Mouse (Mus musculus) neural tube, embryonic 13.5 days (tissue): Measurements from ENCODE around the gene Rgl1. TPM values are rescaled to one million over a fixed set of nuclear protein-coding genes. Genes with fewer than 3 reads are reported as not detected.

Source experiments
- ATAC-seq: fragments of 200-750 bp; cut with Nextera tagmentation; 2 replicates; pipeline ENCODE4 v1.8.0; 2017; ENCODE audit warnings: low read depth, mild to moderate bottlenecking, moderate TSS enrichment, moderate library complexity
- H3K27ac ChIP-seq: fragments of 300-500 bp; sonication (generic); replicated peaks from 2 replicates; pipeline ENCODE4 v1.5.1; 2015; ENCODE audit warnings: moderate library complexity, mild to moderate bottlenecking, inconsistent platforms
- H3K27me3 ChIP-seq: fragments of 300-500 bp; sonication (generic); 2 replicates; pipeline ENCODE4 v1.6.1; 2015; ENCODE audit warnings: mild to moderate bottlenecking, inconsistent platforms
- H3K36me3 ChIP-seq: fragments of 300-500 bp; sonication (generic); 2 replicates; pipeline ENCODE4 v1.6.1; 2015; ENCODE audit warnings: mild to moderate bottlenecking, inconsistent platforms
- H3K4me1 ChIP-seq: fragments of 300-500 bp; sonication (generic); replicated peaks from 2 replicates; pipeline ENCODE4 v1.6.1; 2015; ENCODE audit warnings: inconsistent platforms
- H3K4me2 ChIP-seq: fragments of 300-500 bp; sonication (generic); 2 replicates; pipeline ENCODE4 v1.6.1; 2015; ENCODE audit warnings: inconsistent platforms, mild to moderate bottlenecking, moderate library complexity
- H3K4me3 ChIP-seq: fragments of 300-500 bp; sonication (generic); 2 replicates; pipeline ENCODE4 v1.5.1; 2015; ENCODE audit warnings: mild to moderate bottlenecking, inconsistent platforms
- H3K9ac ChIP-seq: fragments of 300-500 bp; sonication (generic); 2 replicates; pipeline ENCODE4 v1.6.1; 2015; ENCODE audit warnings: moderate library complexity, mild to moderate bottlenecking, inconsistent platforms
- H3K9me3 ChIP-seq: fragments of 300-500 bp; sonication (generic); 2 replicates; pipeline ENCODE4 v1.6.1; 2016; ENCODE audit warnings: inconsistent platforms
- WGBS: fragments of 180-500 bp; shearing (Covaris S2); methylation state at CpG from one replicate; pipeline ENCODE4 v1.1.7; 2015; 5-methylcytosine and 5-hydroxymethylcytosine counted together
- polyA plus RNA-seq: library from polyadenylated mRNA; unstranded; fragments of >200 nt; fragmentation: Nextera tagmentation; extraction: Ambion mirVana; gene quantifications from 2 replicates; pipeline ENCODE4 v1.2.1, GENCODE M21; 2015

Gene Rgl1
- polyA plus RNA-seq, 1 experiment from 2014 or later: 25.4 TPM

- no peaks in the 10 kb centered on the region for H3K27me3 ChIP-seq
- no peak overlapping the region for H3K4me3 ChIP-seq
- 90% methylated on average over 3 of the region's 3 CpGs for WGBS
- H3K4me1 ChIP-seq: peaks cover 5% of the 10 kb centered on the region
- H3K27ac ChIP-seq: no peak overlapping the region
- no peak for ATAC-seq
- no peak overlapping the region for H3K9ac ChIP-seq
- H3K36me3 ChIP-seq: peaks cover 40% of the 10 kb centered on the region
- H3K4me2 ChIP-seq: no peak overlapping the region
- H3K9me3 ChIP-seq: no peaks in the 10 kb centered on the region
Observed at GRCm38 (mm10) chr1:152522226-152522625, 243.9 kb downstream of the Rgl1 start.

GRCm38 (mm10) chr1:152520798-152521575 is 245.2 kb downstream of the Rgl1 start:
- Histone ChIP-seq H3K27me3 (no peaks in the 10 kb centered on the region), H3K36me3 (peaks cover 40% of the 10 kb centered on the region), H3K9ac (no peak overlapping the region), H3K9me3 (no peaks in the 10 kb centered on the region), H3K4me3 (no peak overlapping the region), H3K4me2 (no peak overlapping the region), H3K4me1 (peaks cover 5% of the 10 kb centered on the region), H3K27ac (no peak overlapping the region)
- no peak for ATAC-seq
- 78% methylated on average over 16 of the region's 16 CpGs for WGBS

GRCm38 (mm10) chr1:152518971-152519370 is 247.2 kb downstream of the Rgl1 start:
- no peak overlapping the region for H3K27ac ChIP-seq
- ATAC-seq: no peak
- WGBS: 94% methylated on average over 8 of the region's 8 CpGs

DNA sequence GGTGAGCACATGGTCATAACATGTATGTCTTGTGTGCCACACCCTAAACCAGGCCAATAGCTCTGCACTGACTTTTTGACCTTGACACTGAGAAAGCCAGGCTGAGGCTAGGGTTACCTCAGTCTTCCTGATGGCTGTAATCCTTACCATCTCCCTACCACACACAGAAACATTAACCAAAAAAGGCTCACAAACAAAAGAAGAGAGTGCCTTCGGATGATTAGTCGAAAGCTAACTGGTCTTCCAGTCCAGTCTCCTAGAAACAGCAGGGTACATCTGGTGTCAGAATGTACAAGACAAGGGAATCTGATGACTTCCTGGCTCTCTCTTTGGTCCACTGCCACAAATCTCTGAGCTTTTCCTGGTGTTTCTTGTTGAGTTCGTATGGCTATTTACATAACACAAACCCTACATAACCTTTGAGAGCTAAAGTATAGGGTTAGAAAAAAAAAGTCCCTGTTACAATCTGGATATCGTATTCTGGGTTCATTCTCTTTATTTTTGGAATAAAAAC is 249.0 kb downstream of the Rgl1 start:
- no peak for ATAC-seq
- 87% methylated on average over 4 of the region's 4 CpGs for WGBS
- peaks cover 25% of the 10 kb centered on the region; the same call in 1 of the 2 replicates for H3K36me3 ChIP-seq
- H3K4me3 ChIP-seq: no peak overlapping the region
- H3K27ac ChIP-seq: no peak overlapping the region
- no peak overlapping the region for H3K4me2 ChIP-seq
- H3K9me3 ChIP-seq: no peaks in the 10 kb centered on the region
- no peak overlapping the region for H3K9ac ChIP-seq
- H3K27me3 ChIP-seq: no peaks in the 10 kb centered on the region
- 0 out of 2 replicates have a peak, but pooled peaks cover 5% of the 10 kb centered on the region for H3K4me1 ChIP-seq

More at GRCm38 (mm10) chr1:152518971-152519370, 247.2 kb downstream of the Rgl1 start:
- H3K4me2 ChIP-seq: no peak overlapping the region
- no peak overlapping the region for H3K4me3 ChIP-seq
- no peaks in the 10 kb centered on the region for H3K27me3 ChIP-seq
- H3K9ac ChIP-seq: no peak overlapping the region
- no peaks in the 10 kb centered on the region for H3K9me3 ChIP-seq
- H3K36me3 ChIP-seq: peaks cover 33% of the 10 kb centered on the region
- 0 out of 2 replicates have a peak, but pooled peaks cover 5% of the 10 kb centered on the region for H3K4me1 ChIP-seq

DNA sequence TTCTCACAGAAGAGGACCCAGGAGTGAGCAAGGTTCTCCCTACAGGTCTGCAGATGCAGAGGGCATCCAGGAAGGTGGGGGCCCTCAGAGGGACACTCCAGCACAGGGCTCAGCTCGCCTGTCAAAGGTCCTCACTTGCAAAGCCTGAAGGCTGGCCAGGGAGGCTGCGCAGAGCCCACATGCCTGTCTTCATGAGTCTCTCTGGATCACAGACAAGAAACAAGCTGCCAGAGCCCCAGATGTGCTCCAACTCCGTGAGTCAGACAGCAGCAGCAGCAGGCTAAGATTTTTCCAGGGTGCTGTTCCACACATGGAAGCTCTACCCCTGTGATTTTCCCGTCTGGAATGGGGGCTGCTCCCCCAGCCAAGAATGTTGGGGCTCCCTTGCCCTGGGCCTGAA is 251.9 kb downstream of the Rgl1 start:
- Histone ChIP-seq H3K4me2 (no peak overlapping the region), H3K27me3 (no peaks in the 10 kb centered on the region), H3K4me1 (0 out of 2 replicates have a peak, but pooled peaks cover 5% of the 10 kb centered on the region), H3K9ac (no peak overlapping the region), H3K9me3 (no peaks in the 10 kb centered on the region), H3K36me3 (peaks cover 16% of the 10 kb centered on the region; the same call in 1 of the 2 replicates), H3K27ac (no peak overlapping the region; the same call in 1 of the 2 replicates), H3K4me3 (no peak overlapping the region)
- ATAC-seq: 0 out of 2 replicates have a peak, but pooled peaks have one; percentile 13
- WGBS: 76% methylated on average over 4 of the region's 4 CpGs

DNA sequence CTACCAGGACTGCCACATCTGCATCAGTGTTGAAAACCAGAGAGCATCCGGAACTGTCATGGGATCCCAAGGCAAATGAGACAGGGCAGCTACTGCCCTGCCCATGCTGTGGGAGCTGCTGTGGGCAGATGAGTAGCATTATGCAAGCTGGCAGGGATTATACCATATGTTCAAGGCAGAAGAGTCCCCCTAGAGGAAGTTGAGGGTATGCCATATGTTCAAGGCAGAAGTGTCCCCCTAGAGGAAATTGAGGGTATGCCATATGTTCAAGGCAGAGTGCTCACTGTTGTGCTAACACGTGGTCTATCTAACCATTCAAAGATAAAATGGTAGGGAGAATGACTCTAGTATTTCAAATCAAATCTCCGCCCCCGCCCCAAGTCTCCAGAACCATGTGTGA is 254.9 kb downstream of the Rgl1 start:
- H3K4me3 ChIP-seq: no peak overlapping the region
- WGBS: 78% methylated on average over 4 of the region's 4 CpGs
- H3K9ac ChIP-seq: no peak overlapping the region
- H3K36me3 ChIP-seq: no peaks in the 10 kb centered on the region
- no peaks in the 10 kb centered on the region for H3K9me3 ChIP-seq
- H3K27ac ChIP-seq: no peak overlapping the region
- no peak; the same call in 1 of the 2 replicates for ATAC-seq
- no peak overlapping the region for H3K4me2 ChIP-seq
- 0 out of 2 replicates have a peak, but pooled peaks cover 5% of the 10 kb centered on the region for H3K4me1 ChIP-seq
- H3K27me3 ChIP-seq: no peaks in the 10 kb centered on the region

DNA sequence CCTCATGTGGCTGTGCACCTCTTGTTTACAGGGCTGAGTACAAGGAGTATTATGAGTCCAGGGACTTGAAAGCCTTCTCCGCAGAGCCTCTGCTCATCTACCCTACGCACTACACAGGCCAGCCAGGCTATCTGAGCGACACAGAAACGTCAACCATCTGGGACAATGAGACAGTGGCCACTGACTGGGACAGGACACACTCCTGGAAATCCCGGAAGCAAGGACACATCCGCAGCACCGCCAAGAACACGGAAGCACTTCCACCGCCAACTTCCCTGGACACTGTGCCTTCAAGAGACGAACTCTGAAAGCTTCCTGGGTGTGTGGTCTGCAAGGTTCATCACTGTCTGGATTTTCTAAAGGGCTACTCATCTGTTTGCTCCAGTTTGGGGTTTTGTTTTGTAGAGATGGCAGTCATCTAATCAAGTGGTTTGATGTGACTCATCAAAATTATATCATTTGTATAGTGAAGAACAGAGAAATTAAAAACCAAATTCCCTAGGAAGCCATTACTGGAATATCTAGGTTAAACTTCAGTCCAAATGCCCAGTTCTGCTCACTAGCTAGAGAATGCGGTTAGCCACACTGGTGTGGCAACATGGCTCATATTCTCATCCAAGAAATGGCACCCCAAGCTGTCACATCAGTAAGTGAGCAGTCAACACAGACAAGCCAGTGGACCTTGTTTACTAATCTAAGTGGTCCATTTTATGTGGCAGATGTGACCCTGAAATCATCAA is 257.5 kb downstream of the Rgl1 start:
- no peak overlapping the region for H3K4me2 ChIP-seq
- H3K9me3 ChIP-seq: no peaks in the 10 kb centered on the region
- no peak for ATAC-seq
- 95% methylated on average over 11 of the region's 11 CpGs for WGBS
- H3K36me3 ChIP-seq: no peaks in the 10 kb centered on the region
- H3K9ac ChIP-seq: no peak overlapping the region
- no peaks in the 10 kb centered on the region for H3K4me1 ChIP-seq
- no peak overlapping the region for H3K4me3 ChIP-seq
- H3K27ac ChIP-seq: no peak overlapping the region
- no peaks in the 10 kb centered on the region for H3K27me3 ChIP-seq

DNA sequence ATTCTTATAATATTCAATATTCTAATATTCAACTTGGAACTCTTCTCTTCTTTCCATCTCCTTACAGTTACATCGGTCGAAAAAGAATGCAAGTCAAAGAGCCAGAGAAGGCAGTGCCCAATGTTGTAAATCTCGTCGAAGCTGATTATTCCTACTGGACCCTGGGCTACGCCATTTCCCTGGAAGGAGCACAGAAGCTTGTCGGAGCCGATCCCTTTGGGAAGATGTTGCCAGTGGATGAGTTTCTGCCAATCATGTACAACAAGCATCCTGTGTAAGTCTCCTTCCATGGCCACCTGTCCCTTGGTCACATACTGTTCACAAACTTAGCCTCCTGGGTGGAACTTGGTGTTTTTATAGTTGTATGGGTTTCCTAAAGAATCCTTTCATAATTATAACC is 259.4 kb downstream of the Rgl1 start:
- Histone ChIP-seq H3K4me1 (no peaks in the 10 kb centered on the region), H3K4me2 (no peak overlapping the region), H3K27me3 (no peaks in the 10 kb centered on the region), H3K9me3 (no peaks in the 10 kb centered on the region), H3K27ac (no peak overlapping the region), H3K4me3 (no peak overlapping the region), H3K36me3 (no peaks in the 10 kb centered on the region), H3K9ac (no peak overlapping the region)
- no peak for ATAC-seq
- WGBS: 94% methylated on average over 7 of the region's 7 CpGs

- no peaks in the 10 kb centered on the region for H3K27me3 ChIP-seq
- no peak overlapping the region for H3K27ac ChIP-seq
- WGBS: 92% methylated on average over 5 of the region's 5 CpGs
- H3K4me2 ChIP-seq: no peak overlapping the region
- no peak for ATAC-seq
- no peak overlapping the region for H3K9ac ChIP-seq
- no peaks in the 10 kb centered on the region for H3K9me3 ChIP-seq
- no peak overlapping the region for H3K4me3 ChIP-seq
- H3K36me3 ChIP-seq: no peaks in the 10 kb centered on the region
- H3K4me1 ChIP-seq: no peaks in the 10 kb centered on the region
Observed at GRCm38 (mm10) chr1:152506175-152506574, 260.0 kb downstream of the Rgl1 start.

DNA sequence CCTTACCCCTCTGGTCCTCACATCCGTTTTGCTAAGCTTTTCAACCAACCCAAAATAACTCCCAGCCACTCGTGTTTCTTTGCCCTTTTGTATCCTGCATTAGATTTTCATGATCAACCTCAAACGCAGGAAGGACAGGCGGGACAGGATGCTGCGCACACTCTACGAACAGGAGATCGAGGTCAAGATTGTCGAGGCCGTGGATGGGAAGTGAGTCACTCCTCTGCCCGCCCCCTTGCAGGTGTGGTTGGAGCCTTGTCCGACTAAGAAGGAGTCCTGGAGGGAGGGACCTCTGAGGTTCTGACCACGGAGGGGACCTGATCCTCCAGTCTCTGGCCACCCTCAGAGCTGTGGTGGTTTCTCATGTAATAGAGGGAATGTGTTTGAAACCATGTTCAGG is 266.3 kb downstream of the Rgl1 start:
- Histone ChIP-seq H3K4me2 (no peak overlapping the region), H3K27me3 (no peaks in the 10 kb centered on the region), H3K36me3 (no peaks in the 10 kb centered on the region), H3K9ac (no peak overlapping the region), H3K4me1 (peaks cover 13% of the 10 kb centered on the region; the same call in 1 of the 2 replicates), H3K9me3 (no peaks in the 10 kb centered on the region), H3K4me3 (no peak overlapping the region), H3K27ac (no peak overlapping the region)
- WGBS: 82% methylated on average over 12 of the region's 12 CpGs
- no peak for ATAC-seq

DNA sequence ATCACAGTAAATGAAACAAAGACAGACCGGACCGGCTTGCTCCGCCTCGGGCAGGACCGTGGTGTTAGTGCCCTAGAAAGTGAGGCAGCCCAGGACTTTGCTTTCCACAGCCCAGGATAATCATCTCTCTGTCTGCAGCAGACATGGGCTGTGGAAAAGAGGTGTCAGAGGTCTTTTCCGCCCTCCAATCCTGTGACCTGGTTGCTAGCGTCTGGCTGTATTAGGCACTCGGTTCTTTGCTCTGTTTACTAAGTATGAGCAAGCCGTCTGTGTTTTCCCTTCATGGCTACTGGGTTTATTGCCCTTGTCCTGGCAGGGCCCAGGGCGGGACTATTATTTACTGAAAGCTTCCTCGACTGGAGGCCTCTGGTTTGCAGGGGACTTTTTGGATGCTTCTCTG is 268.6 kb downstream of the Rgl1 start:
- H3K27ac ChIP-seq: peak overlapping the region; percentile 46; the same call in 1 of the 2 replicates
- ATAC-seq: 0 out of 2 replicates have a peak, but pooled peaks have one; percentile 50

DNA sequence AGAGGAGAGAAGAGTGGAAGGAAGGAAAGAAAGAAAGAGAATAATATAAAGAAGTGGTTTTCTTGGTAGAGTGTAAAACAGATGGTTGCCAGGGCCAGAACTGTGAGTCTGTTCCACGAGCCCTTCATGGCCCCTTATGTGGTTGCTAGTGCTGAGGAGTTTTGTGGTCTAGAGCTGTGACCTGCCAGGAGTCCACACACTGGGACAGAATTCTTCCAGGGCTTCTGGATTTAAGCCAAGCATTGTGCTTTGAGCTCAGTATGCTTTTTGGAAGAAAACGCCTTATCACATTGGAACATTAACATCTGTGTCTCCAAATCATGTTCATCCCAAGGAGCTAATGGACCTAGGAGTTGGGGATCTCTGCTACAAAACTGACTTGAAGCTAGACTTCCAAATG is 269.3 kb downstream of the Rgl1 start:
- H3K36me3 ChIP-seq: no peaks in the 10 kb centered on the region
- peaks cover 13% of the 10 kb centered on the region; the same call in 1 of the 2 replicates for H3K4me1 ChIP-seq
- H3K27me3 ChIP-seq: no peaks in the 10 kb centered on the region
- ATAC-seq: no peak
- H3K4me2 ChIP-seq: no peak overlapping the region
- no peak overlapping the region for H3K4me3 ChIP-seq
- WGBS: 64% methylated on average over 2 of the region's 2 CpGs
- no peak overlapping the region for H3K9ac ChIP-seq
- no peaks in the 10 kb centered on the region for H3K9me3 ChIP-seq
- no peak overlapping the region for H3K27ac ChIP-seq

More for the DNA sequence above, 268.6 kb downstream of the Rgl1 start:
- peaks cover 13% of the 10 kb centered on the region; the same call in 1 of the 2 replicates for H3K4me1 ChIP-seq
- peak overlapping the region; percentile 25; the same call in 1 of the 2 replicates for H3K4me2 ChIP-seq
- H3K27me3 ChIP-seq: no peaks in the 10 kb centered on the region
- H3K36me3 ChIP-seq: no peaks in the 10 kb centered on the region
- H3K9ac ChIP-seq: peak overlapping the region; percentile 47
- 34% methylated on average over 11 of the region's 11 CpGs for WGBS
- H3K4me3 ChIP-seq: no peak overlapping the region
- H3K9me3 ChIP-seq: no peaks in the 10 kb centered on the region
